Mouse (Mus musculus) MEL (cell line): ENCODE data around the gene Guca2a. TPM values are rescaled to one million over a fixed set of nuclear protein-coding genes. Genes with fewer than 3 reads are reported as not detected.

Experiments
- DNase-seq: peaks from one replicate; pipeline ENCODE4 v3.0.0; 2011; ENCODE audit warnings: low read depth, low spot score
- H3K27ac ChIP-seq: 2 replicates; pipeline ENCODE4 v1.5.1; 2012; ENCODE audit warnings: low read depth, mild to moderate bottlenecking, control low read depth, low read length, moderate library complexity; ENCODE audit not compliant: control insufficient read depth
- H3K27me3 ChIP-seq, 2 experiments: fragments of 150-350 bp in 1 of 2; sonication (generic) in 1 of 2; 2 replicates each; pipeline ENCODE4 v1.6.1; 2012; ENCODE audit warnings: low read length in 2 of 2, mild to moderate bottlenecking in 2 of 2, improper control_type of control experiment in 1 of 2, moderate library complexity in 1 of 2; ENCODE audit not compliant: insufficient read depth in 2 of 2, control insufficient read depth in 1 of 2
- H3K36me3 ChIP-seq, 2 experiments: 2 replicates each; pipeline ENCODE4 v1.6.1; 2012 to 2014; ENCODE audit warnings: low read length in 2 of 2, improper control_type of control experiment in 1 of 2, inconsistent platforms in 1 of 2, mild to moderate bottlenecking in 1 of 2; ENCODE audit not compliant: insufficient read depth in 2 of 2, control insufficient read depth in 1 of 2
- H3K4me1 ChIP-seq, 2 experiments: fragments of 150-350 bp in 1 of 2; sonication (generic) in 1 of 2; 2 replicates each; pipeline ENCODE4 v1.6.1; 2012; ENCODE audit warnings: low read length in 2 of 2, improper control_type of control experiment in 1 of 2, mild to moderate bottlenecking in 1 of 2; ENCODE audit not compliant: insufficient read depth in 2 of 2, control insufficient read depth in 1 of 2
- H3K4me3 ChIP-seq, 2 experiments: fragments of 150-350 bp in 1 of 2; sonication (generic) in 1 of 2; 2 replicates each; pipeline ENCODE4 v1.5.1; 2012; ENCODE audit warnings: low read depth in 2 of 2, low read length in 2 of 2, mild to moderate bottlenecking in 2 of 2, moderate library complexity in 2 of 2, control low read depth in 1 of 2, improper control_type of control experiment in 1 of 2; ENCODE audit not compliant: control insufficient read depth in 1 of 2, insufficient read depth in 1 of 2
- H3K79me2 ChIP-seq: 2 replicates; pipeline ENCODE4 v1.6.1; 2012; ENCODE audit warnings: mild to moderate bottlenecking, low read length, moderate library complexity; ENCODE audit not compliant: control insufficient read depth, poor library complexity, insufficient read depth
- H3K9ac ChIP-seq: 2 replicates; pipeline ENCODE4 v1.6.1; 2012; ENCODE audit warnings: low read depth, mild to moderate bottlenecking, control low read depth, low read length, moderate library complexity; ENCODE audit not compliant: control insufficient read depth, poor library complexity, severe bottlenecking
- H3K9me3 ChIP-seq: fragments of 150-350 bp; sonication (generic); replicated peaks from 2 replicates; pipeline ENCODE4 v1.6.1; 2012; ENCODE audit warnings: mild to moderate bottlenecking, low read length, improper control_type of control experiment, moderate library complexity; ENCODE audit not compliant: insufficient read depth
- BHLHE40 ChIP-seq: IDR thresholded peaks from 2 replicates; pipeline ENCODE4 v1.6.1; 2012; ENCODE audit warnings: low read depth, mild to moderate bottlenecking, inconsistent platforms, low read length, improper control_type of control experiment, borderline replicate concordance
- E2F4 ChIP-seq: IDR thresholded peaks from 2 replicates; pipeline ENCODE4 v1.6.1; 2011; ENCODE audit warnings: low read depth, low read length, improper control_type of control experiment, borderline replicate concordance
- ELF1 ChIP-seq: IDR thresholded peaks from 2 replicates; pipeline ENCODE4 v1.6.1; 2014; ENCODE audit warnings: low read depth, mild to moderate bottlenecking, inconsistent platforms, low read length, improper control_type of control experiment, moderate library complexity
- ETS1 ChIP-seq: IDR thresholded peaks from 2 replicates; pipeline ENCODE4 v1.6.1; 2012; ENCODE audit warnings: low read depth, mild to moderate bottlenecking, inconsistent platforms, low read length, improper control_type of control experiment, moderate library complexity
- GABPA ChIP-seq: IDR thresholded peaks from 2 replicates; pipeline ENCODE4 v1.6.1; 2012; ENCODE audit warnings: low read depth, mild to moderate bottlenecking, inconsistent platforms, low read length, improper control_type of control experiment, moderate library complexity
- HCFC1 ChIP-seq: IDR thresholded peaks from 2 replicates; pipeline ENCODE4 v1.6.1; 2012; ENCODE audit warnings: low read depth, mild to moderate bottlenecking, inconsistent platforms, low read length, improper control_type of control experiment, moderate library complexity
- JUND ChIP-seq: IDR thresholded peaks from 2 replicates; pipeline ENCODE4 v1.6.1; 2011; ENCODE audit warnings: low read depth, mild to moderate bottlenecking, improper control_type of control experiment, low read length
- KAT2A ChIP-seq: conservative IDR thresholded peaks from 2 replicates; pipeline ENCODE4 v1.6.1; 2012; ENCODE audit warnings: low read depth, low read length, improper control_type of control experiment, inconsistent platforms
- MAFK ChIP-seq: IDR thresholded peaks from 2 replicates; pipeline ENCODE4 v1.6.1; 2011; ENCODE audit warnings: low read depth, mild to moderate bottlenecking, low read length, improper control_type of control experiment, borderline replicate concordance
- MAX ChIP-seq: IDR thresholded peaks from 2 replicates; pipeline ENCODE4 v1.6.1; 2011; ENCODE audit warnings: low read length, improper control_type of control experiment
- MXI1 ChIP-seq: IDR thresholded peaks from 2 replicates; pipeline ENCODE4 v1.6.1; 2011; ENCODE audit warnings: mild to moderate bottlenecking, low read depth, low read length, improper control_type of control experiment
- MYC ChIP-seq: IDR thresholded peaks from 2 replicates; pipeline ENCODE4 v1.6.1; 2011; ENCODE audit warnings: low read depth, mild to moderate bottlenecking, low read length, improper control_type of control experiment, moderate library complexity
- NRF1 ChIP-seq: IDR thresholded peaks from 2 replicates; pipeline ENCODE4 v1.6.1; 2014; ENCODE audit warnings: low read depth, mild to moderate bottlenecking, inconsistent platforms, low read length, improper control_type of control experiment, moderate library complexity; ENCODE audit not compliant: poor library complexity, insufficient read depth, severe bottlenecking
- POLR2AphosphoS2 ChIP-seq: IDR thresholded peaks from 2 replicates; pipeline ENCODE4 v1.6.1; 2011; ENCODE audit warnings: low read length, improper control_type of control experiment
- POLR2AphosphoS5 ChIP-seq: IDR thresholded peaks from 2 replicates; pipeline ENCODE4 v1.6.1; 2012; ENCODE audit warnings: low read depth, borderline replicate concordance, mild to moderate bottlenecking, inconsistent platforms, low read length, moderate library complexity, mixed read lengths
- RAD21 ChIP-seq: IDR thresholded peaks from 2 replicates; pipeline ENCODE4 v1.6.1; 2011; ENCODE audit warnings: mild to moderate bottlenecking, low read depth, low read length, improper control_type of control experiment
- SMC3 ChIP-seq: IDR thresholded peaks from 2 replicates; pipeline ENCODE4 v1.6.1; 2011; ENCODE audit warnings: low read depth, low read length, improper control_type of control experiment
- TAL1 ChIP-seq: IDR thresholded peaks from 2 replicates; pipeline ENCODE4 v1.6.1; 2012; ENCODE audit warnings: mild to moderate bottlenecking, inconsistent platforms, low read length, moderate library complexity, mixed read lengths
- TBP ChIP-seq: IDR thresholded peaks from 2 replicates; pipeline ENCODE4 v1.8.0; 2011; ENCODE audit warnings: low read depth, low read length, improper control_type of control experiment
- UBTF ChIP-seq: IDR thresholded peaks from 2 replicates; pipeline ENCODE4 v1.6.1; 2012; ENCODE audit warnings: low read depth, mild to moderate bottlenecking, inconsistent platforms, low read length, improper control_type of control experiment, moderate library complexity, borderline replicate concordance; ENCODE audit not compliant: insufficient read depth
- ZMIZ1 ChIP-seq: IDR thresholded peaks from 2 replicates; pipeline ENCODE4 v1.6.1; 2012; ENCODE audit warnings: low read depth, mild to moderate bottlenecking, inconsistent platforms, low read length, improper control_type of control experiment, moderate library complexity
- polyA plus RNA-seq, 2 experiments: library from polyadenylated mRNA; stranded (reverse) in 1 of 2; unstranded in 1 of 2; fragments of >175 nt in 1 of 2; fragments of >200 nt in 1 of 2; gene quantifications; 2 replicates each; pipeline versions ENCODE4 v1.2.1 to v1.2.4; 2012; ENCODE audit warnings: low replicate concordance in 2 of 2, low read depth in 1 of 2; ENCODE audit not compliant: insufficient read length in 2 of 2, insufficient read depth in 1 of 2, missing spikeins in 1 of 2
- total RNA-seq: library from RNA; depleted of rRNA; stranded (reverse); fragments of 300-350 nt; gene quantifications from 2 replicates; pipeline ENCODE4 v1.2.3, GENCODE M21; 2012

The Guca2a gene
- total and polyA plus RNA-seq, 3 experiments = not detected

- Histone ChIP-seq H3K27me3 (no peaks in the 10 kb centered on the region), H3K4me3 (no peak overlapping the region), H3K4me1 (no peaks in the 10 kb centered on the region), H3K27ac (no peak overlapping the region), H3K9ac (no peak overlapping the region), H3K79me2 (no peaks in the 10 kb centered on the region), H3K9me3 (no peaks in the 10 kb centered on the region), H3K36me3 (peaks cover 0 to 11% of the 10 kb centered on the region in 2 experiments; a peak in 2 of 4 replicates)
- TF ChIP-seq BHLHE40 (no peak), POLR2AphosphoS2 (no peak), RAD21 (no peak), E2F4 (no peak), ETS1 (no peak), MXI1 (no peak), HCFC1 (no peak), ZMIZ1 (no peak), TBP (no peak), MYC (no peak), MAX (no peak), KAT2A (no peak), JUND (no peak), NRF1 (no peak), GABPA (no peak), SMC3 (no peak), UBTF (no peak), ELF1 (no peak)
- no peak for DNase-seq
Observed at GRCm38 (mm10) chr4:119626081-119626645, 11.3 kb upstream of the Guca2a start.

GRCm38 (mm10) chr4:119626876-119627275 lies 10.6 kb upstream of the Guca2a start:
- DNase-seq = no peak
- H3K9ac ChIP-seq = no peak overlapping the region
- no peak overlapping the region for H3K27ac ChIP-seq
- no peak overlapping the region for H3K4me3 ChIP-seq
- H3K9me3 ChIP-seq = no peaks in the 10 kb centered on the region
- no peaks in the 10 kb centered on the region for H3K27me3 ChIP-seq
- H3K79me2 ChIP-seq = no peaks in the 10 kb centered on the region
- H3K4me1 ChIP-seq = no peaks in the 10 kb centered on the region
- H3K36me3 ChIP-seq = peaks cover 0 to 11% of the 10 kb centered on the region in 2 experiments; a peak in 3 of 4 replicates
- TF ChIP-seq TAL1 (no peak), POLR2AphosphoS5 (no peak), MAFK (no peak), GABPA (no peak), UBTF (no peak)
